ENCODE assay signal across 8 mouse cellular contexts in genomic region chr7:100984452-100985395, GRCm38 (mm10). TPM values are rescaled to one million over a fixed set of nuclear protein-coding genes. Genes with fewer than 3 reads are reported as not detected.
DNase-seq lines count a peak whose midpoint lies in the region; ATAC-seq and TF ChIP-seq lines count a peak whose summit lies in the region.

No protein-coding gene starts in this region.

- H3K9ac ChIP-seq in hindbrain, embryonic 16.5 days (ENCODE audit: low read depth, low read length), result no peak overlapping the region
- H3K9ac ChIP-seq in liver, embryonic 14.5 days (replicated peaks), result no peak overlapping the region

- no peaks in the 10 kb centered on the region for H3K36me3 ChIP-seq in hindbrain, embryonic 16.5 days (ENCODE audit: control insufficient read depth, insufficient read depth, low read length)
- H3K36me3 ChIP-seq in liver, embryonic 14.5 days (replicated peaks; ENCODE audit: control insufficient read depth, insufficient read depth, low read depth), result no peaks in the 10 kb centered on the region

- no peaks in the 10 kb centered on the region for H3K27me3 ChIP-seq in hindbrain, embryonic 16.5 days (replicated peaks; ENCODE audit: control insufficient read depth, insufficient read depth, low read length)
- H3K27me3 ChIP-seq in liver, embryonic 14.5 days (ENCODE audit: control insufficient read depth, insufficient read depth, low read length), result no peaks in the 10 kb centered on the region

- no peak for TF ChIP-seq CTCF in liver, embryonic 14.5 days (IDR thresholded peaks at IDR 0.05; ENCODE audit: low read depth)

- peak; percentile 70 for DNase-seq in adrenal gland, adult 2 months
- no peak for DNase-seq in adrenal gland, adult 18-20 months (ENCODE audit: low spot score in 2 of 2)
- peak; percentile 65 for DNase-seq in adrenal gland, postnatal 14 days
- no peak for DNase-seq in liver, embryonic 14.5 days (ENCODE audit: low read depth in 3 of 3, low spot score in 3 of 3)
- peak; percentile 64 for DNase-seq in retina, postnatal 1 day
- DNase-seq in spleen, adult 12 weeks (ENCODE audit: low spot score), result no peak

- no peak overlapping the region for H3K4me2 ChIP-seq in hindbrain, embryonic 16.5 days (ENCODE audit: low read length)
- H3K4me2 ChIP-seq in liver, embryonic 14.5 days (ENCODE audit: low read depth), result peak overlapping the region; percentile 12

- H3K4me1 ChIP-seq in hindbrain, embryonic 16.5 days (ENCODE audit: control insufficient read depth, insufficient read depth, low read depth, low read length), result no peaks in the 10 kb centered on the region
- peaks cover 2 to 10% of the 10 kb centered on the region in 2 experiments; a peak in 2 of 4 replicates for H3K4me1 ChIP-seq in liver, embryonic 14.5 days (replicated peaks; ENCODE audit: control insufficient read depth in 2 of 2, insufficient read depth in 2 of 2, low read length in 1 of 2)

- no peaks in the 10 kb centered on the region for H3K9me3 ChIP-seq in hindbrain, embryonic 16.5 days (ENCODE audit: control insufficient read depth, low read length)
- H3K9me3 ChIP-seq in liver, embryonic 14.5 days (ENCODE audit: control insufficient read depth, low read length), result no peaks in the 10 kb centered on the region

- peak; percentile 51 for ATAC-seq in hindbrain, embryonic 16.5 days
- ATAC-seq in liver, embryonic 14.5 days (ENCODE audit: insufficient read depth), result peak; percentile 65; the same call in 1 of the 2 replicates
- no peak for ATAC-seq in inflammation-experienced regulatory T-cells, adult 6 months

- no peak for TF ChIP-seq EP300 in liver, embryonic 14.5 days (IDR thresholded peaks at IDR 0.05; ENCODE audit: low read depth)

- H3K27ac ChIP-seq in hindbrain, embryonic 16.5 days (ENCODE audit: low read depth, low read length), result no peak overlapping the region
- no peak overlapping the region for H3K27ac ChIP-seq in liver, embryonic 14.5 days

- 40% methylated on average over 20 of the region's 21 CpGs for WGBS in hindbrain, embryonic 16.5 days
- 40% methylated on average over 21 of the region's 21 CpGs for WGBS in liver, embryonic 14.5 days (ENCODE audit: insufficient replicate concordance)

- no peak overlapping the region for H3K4me3 ChIP-seq in hindbrain, embryonic 16.5 days (ENCODE audit: low read length)
- H3K4me3 ChIP-seq in liver, embryonic 14.5 days (ENCODE audit: insufficient read depth in 1 of 2, low read depth in 2 of 2, low read length in 2 of 2), result no peak overlapping the region

RNA-seq across cellular contexts. Expression of gene P2ry6, which starts 10.3 kb away (rescaled TPM):
- 10 to 100 TPM in 1 of 2 experiments, 1 to 10 TPM in 1; 5.3 to 12.6 TPM for total RNA-seq in adrenal gland, adult 2 months (2021)
- polyA plus RNA-seq in adrenal gland, adult 2 months (2012; rRNA removed), result 32.3 and 34.3 TPM in 2 replicates
- total RNA-seq in adrenal gland, adult 18-20 months (2021), result 1 to 10 TPM; 3.1 to 5.4 TPM
- total RNA-seq in adrenal gland, postnatal 14 days (2021), result 2.4 and 4.8 TPM in 2 replicates
- 2.7 and 4.8 TPM in 2 replicates for polyA plus RNA-seq in hindbrain, embryonic 16.5 days (2015; fragmentation: Nextera tagmentation; extraction: Ambion mirVana)
- polyA plus RNA-seq in liver, embryonic 14.5 days (2012; rRNA removed), result 2.0 and 2.9 TPM in 2 replicates
- 2.9 TPM in 2 replicates for polyA plus RNA-seq in liver, embryonic 14.5 days (2014; fragmentation: Nextera tagmentation; extraction: Ambion mirVana)
- polyA plus RNA-seq in inflammation-experienced regulatory T-cells, adult 6 months (2017; shearing (Covaris generic)), result under 1 TPM in 1 of 3 experiments, not detected in 2; 0.60 TPM

RNA-seq across cellular contexts. Expression of gene P2ry2, which starts 27.9 kb away (rescaled TPM):
- total RNA-seq in adrenal gland, adult 2 months (2021), result 1 to 10 TPM; 1.9 to 5.0 TPM
- polyA plus RNA-seq in adrenal gland, adult 2 months (2012; rRNA removed), result 3.8 and 4.8 TPM in 2 replicates
- 1 to 10 TPM; 1.7 to 4.7 TPM for total RNA-seq in adrenal gland, adult 18-20 months (2021)
- 4.3 and 5.0 TPM in 2 replicates for total RNA-seq in adrenal gland, postnatal 14 days (2021)
- 0.32 and 0.64 TPM in 2 replicates for polyA plus RNA-seq in hindbrain, embryonic 16.5 days (2015; fragmentation: Nextera tagmentation; extraction: Ambion mirVana)
- polyA plus RNA-seq in liver, embryonic 14.5 days (2012; rRNA removed), result 0.47 and 0.53 TPM in 2 replicates
- polyA plus RNA-seq in liver, embryonic 14.5 days (2014; fragmentation: Nextera tagmentation; extraction: Ambion mirVana), result 0.33 and 0.67 TPM in 2 replicates
- not detected for polyA plus RNA-seq in inflammation-experienced regulatory T-cells, adult 6 months (2017; shearing (Covaris generic))

RNA-seq across cellular contexts. Expression of gene Arhgef17, which starts 52.8 kb away (rescaled TPM):
- 10 to 100 TPM; 76.4 to 81.7 TPM for total RNA-seq in adrenal gland, adult 2 months (2021)
- polyA plus RNA-seq in adrenal gland, adult 2 months (2012; rRNA removed), result 99.6 and 118 TPM in 2 replicates
- 10 to 100 TPM; 50.4 to 79.5 TPM for total RNA-seq in adrenal gland, adult 18-20 months (2021)
- 43.9 and 47.2 TPM in 2 replicates for total RNA-seq in adrenal gland, postnatal 14 days (2021)
- polyA plus RNA-seq in hindbrain, embryonic 16.5 days (2015; fragmentation: Nextera tagmentation; extraction: Ambion mirVana), result 13.6 and 18.2 TPM in 2 replicates
- polyA plus RNA-seq in liver, embryonic 14.5 days (2012; rRNA removed), result 1.7 and 2.0 TPM in 2 replicates
- 0.70 and 0.72 TPM in 2 replicates for polyA plus RNA-seq in liver, embryonic 14.5 days (2014; fragmentation: Nextera tagmentation; extraction: Ambion mirVana)
- not detected for polyA plus RNA-seq in inflammation-experienced regulatory T-cells, adult 6 months (2017; shearing (Covaris generic))

Comparison
In these comparisons a context has a peak if more than half of its experiments do, and no peak if none do; other contexts are left out.
1. DNase-seq: peak in adrenal gland, adult 2 months (single experiment), adrenal gland, postnatal 14 days (single experiment) and retina, postnatal 1 day (single experiment); none in adrenal gland, adult 18-20 months (0 of 2), liver, embryonic 14.5 days (0 of 3) and spleen, adult 12 weeks (single experiment).